Mouse (Mus musculus) lung, postnatal 0 days (tissue): ENCODE data around the gene Dyrk3. TPM values are rescaled to one million over a fixed set of nuclear protein-coding genes. Genes with fewer than 3 reads are reported as not detected.

Experiments used
- ATAC-seq: fragments of 200-750 bp; cut with Nextera tagmentation; 2 replicates; pipeline ENCODE4 v1.8.0; 2017; ENCODE audit warnings: moderate library complexity
- DNase-seq: peaks from one replicate; pipeline ENCODE4 v3.0.0-alpha.2; 2016; ENCODE audit warnings: low spot score
- H3K27ac ChIP-seq: fragments of 300-500 bp; sonication (generic); 2 replicates; pipeline ENCODE4 v1.5.1; 2014; ENCODE audit warnings: antibody characterized with exemption, mild to moderate bottlenecking, low read length, mixed read lengths
- H3K27me3 ChIP-seq: fragments of 300-500 bp; sonication (generic); replicated peaks from 2 replicates; pipeline ENCODE4 v1.6.1; 2014; ENCODE audit warnings: low read length, mixed read lengths; ENCODE audit not compliant: insufficient read depth
- H3K36me3 ChIP-seq: fragments of 300-500 bp; sonication (generic); 2 replicates; pipeline ENCODE4 v1.6.1; 2014; ENCODE audit warnings: low read length, mixed read lengths; ENCODE audit not compliant: insufficient read depth
- H3K4me1 ChIP-seq: fragments of 300-500 bp; sonication (generic); 2 replicates; pipeline ENCODE4 v1.6.1; 2014; ENCODE audit warnings: antibody characterized with exemption, low read depth, low read length, mixed read lengths; ENCODE audit not compliant: insufficient read depth
- H3K4me2 ChIP-seq: fragments of 300-500 bp; sonication (generic); replicated peaks from 2 replicates; pipeline ENCODE4 v1.6.1; 2014; ENCODE audit warnings: low read depth, mild to moderate bottlenecking, low read length, moderate library complexity, mixed read lengths
- H3K4me3 ChIP-seq: fragments of 300-500 bp; sonication (generic); 2 replicates; pipeline ENCODE4 v1.5.1; 2014; ENCODE audit warnings: low read depth, low read length
- H3K9ac ChIP-seq: fragments of 300-500 bp; sonication (generic); replicated peaks from 2 replicates; pipeline ENCODE4 v1.6.1; 2014; ENCODE audit warnings: low read depth, mild to moderate bottlenecking
- H3K9me3 ChIP-seq: fragments of 300-500 bp; sonication (generic); 2 replicates; pipeline ENCODE4 v1.6.1; 2016; ENCODE audit warnings: low read length, mixed read lengths
- CTCF ChIP-seq: IDR thresholded peaks from 2 replicates; pipeline ENCODE4 v1.5.1; 2016; ENCODE audit warnings: antibody characterized with exemption, mild to moderate bottlenecking
- EP300 ChIP-seq: IDR thresholded peaks from 2 replicates; pipeline ENCODE4 v1.6.1; 2016; ENCODE audit warnings: antibody characterized with exemption, mild to moderate bottlenecking, control low read depth
- WGBS: fragments of 180-500 bp; shearing (Covaris S2); extraction: QIAGEN DNeasy Blood & Tissue Kit; methylation state at CpG from one replicate; pipeline ENCODE4 v1.1.7; 2014; 5-methylcytosine and 5-hydroxymethylcytosine counted together
- polyA plus RNA-seq: library from polyadenylated mRNA; unstranded; fragments of >200 nt; fragmentation: Nextera tagmentation; extraction: Ambion mirVana; gene quantifications from 2 replicates; pipeline ENCODE4 v1.2.1, GENCODE M21; 2015

Dyrk3 gene
- polyA plus RNA-seq: 3.4 and 4.7 TPM in 2 replicates

GRCm38 (mm10) chr1:131138191-131139016 lies at the start of gene Dyrk3:
Gene Dyrk3 (minus strand): TSS chr1:131138340.
- TF ChIP-seq EP300 (no peak), CTCF (peak; percentile 64)
- Histone ChIP-seq H3K9ac (peak within 1 kb of the TSS; percentile 51; the same call in 1 of the 2 replicates), H3K36me3 (no peaks in the 10 kb centered on the region), H3K27ac (peak within 1 kb of the TSS; percentile 79), H3K27me3 (no peaks in the 10 kb centered on the region), H3K9me3 (no peaks in the 10 kb centered on the region), H3K4me2 (peak within 1 kb of the TSS; percentile 96), H3K4me3 (peak within 1 kb of the TSS; percentile 73), H3K4me1 (no peaks in the 10 kb centered on the region)
- 2% methylated on average over 48 of the region's 49 CpGs for WGBS
- ATAC-seq (peak; percentile 98), DNase-seq (peak; percentile 96)

DNA sequence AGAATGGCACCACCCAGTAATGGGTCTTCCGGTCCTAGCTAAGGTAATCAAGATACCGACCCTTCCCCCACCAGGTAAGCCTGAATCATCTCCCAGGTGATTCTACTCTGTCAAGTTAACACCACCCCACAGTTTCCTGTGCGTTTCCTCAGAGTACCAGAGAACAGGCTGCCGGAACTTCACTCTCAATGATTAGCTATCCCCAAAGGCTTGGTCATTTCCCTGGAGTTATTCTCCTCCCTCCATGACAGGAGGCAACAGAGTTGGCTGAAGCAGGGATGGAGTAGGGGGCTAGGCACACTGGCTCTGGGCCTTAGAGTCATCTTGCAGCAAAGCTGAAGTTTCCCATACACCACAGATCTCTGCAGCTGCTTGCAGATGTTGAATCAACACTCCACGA lies 49.7 kb upstream of the Dyrk3 start:
- no peaks in the 10 kb centered on the region for H3K36me3 ChIP-seq
- no peak overlapping the region for H3K4me2 ChIP-seq
- no peak for DNase-seq
- no peak overlapping the region for H3K9ac ChIP-seq
- no peaks in the 10 kb centered on the region for H3K9me3 ChIP-seq
- H3K4me1 ChIP-seq: no peaks in the 10 kb centered on the region
- no peak overlapping the region for H3K27ac ChIP-seq
- no peak for ATAC-seq
- WGBS: 80% methylated on average over 5 of the region's 5 CpGs
- no peak overlapping the region for H3K4me3 ChIP-seq
- no peaks in the 10 kb centered on the region for H3K27me3 ChIP-seq
- TF ChIP-seq CTCF (no peak), EP300 (no peak)

GRCm38 (mm10) chr1:131186995-131187394 lies 48.9 kb upstream of the Dyrk3 start:
- H3K27ac ChIP-seq: no peak overlapping the region
- DNase-seq: no peak
- no peaks in the 10 kb centered on the region for H3K36me3 ChIP-seq

GRCm38 (mm10) chr1:131185821-131186506 lies 47.8 kb upstream of the Dyrk3 start:
- no peak for ATAC-seq
- Histone ChIP-seq H3K4me3 (no peak overlapping the region), H3K27ac (no peak overlapping the region), H3K4me1 (no peaks in the 10 kb centered on the region), H3K9ac (no peak overlapping the region), H3K27me3 (no peaks in the 10 kb centered on the region), H3K4me2 (no peak overlapping the region), H3K9me3 (no peaks in the 10 kb centered on the region), H3K36me3 (no peaks in the 10 kb centered on the region)
- TF ChIP-seq EP300: no peak
- no peak for TF ChIP-seq CTCF
- DNase-seq: no peak
- WGBS: 74% methylated on average over 13 of the region's 13 CpGs

More at GRCm38 (mm10) chr1:131186995-131187394, 48.9 kb upstream of the Dyrk3 start:
- WGBS: 63% methylated on average over 6 of the region's 6 CpGs
- H3K27me3 ChIP-seq: no peaks in the 10 kb centered on the region
- no peak overlapping the region for H3K9ac ChIP-seq
- ATAC-seq: no peak
- no peak overlapping the region for H3K4me3 ChIP-seq
- H3K4me1 ChIP-seq: no peaks in the 10 kb centered on the region
- no peak for TF ChIP-seq CTCF
- no peak for TF ChIP-seq EP300
- no peaks in the 10 kb centered on the region for H3K9me3 ChIP-seq
- H3K4me2 ChIP-seq: no peak overlapping the region

- H3K9me3 ChIP-seq: no peaks in the 10 kb centered on the region
- no peaks in the 10 kb centered on the region for H3K27me3 ChIP-seq
- TF ChIP-seq CTCF (no peak), EP300 (no peak)
- H3K4me1 ChIP-seq: no peaks in the 10 kb centered on the region
- no peak for DNase-seq
- H3K27ac ChIP-seq: no peak overlapping the region
- no peak overlapping the region for H3K9ac ChIP-seq
- no peak overlapping the region for H3K4me2 ChIP-seq
- 73% methylated on average over 8 of the region's 8 CpGs for WGBS
- no peak overlapping the region for H3K4me3 ChIP-seq
- ATAC-seq: no peak
- no peaks in the 10 kb centered on the region for H3K36me3 ChIP-seq
Observed at GRCm38 (mm10) chr1:131184956-131185660, 47.0 kb upstream of the Dyrk3 start.
